Mouse (Mus musculus) liver, adult 2 months (tissue): Measurements from ENCODE around the gene Zbtb12.

ENCODE experiments used
- CTCF ChIP-seq: fragments of 200-500 bp; IDR thresholded peaks from 2 replicates; pipeline ENCODE4 v1.5.1; 2011; ENCODE audit warnings: low read depth, low read length, control low read depth
- POLR2A ChIP-seq: fragments of 200-500 bp; IDR thresholded peaks from 2 replicates; pipeline ENCODE4 v1.6.1; 2011; ENCODE audit warnings: low read length, control low read depth; ENCODE audit not compliant: insufficient read depth; ENCODE audit errors: extremely low read depth

DNA sequence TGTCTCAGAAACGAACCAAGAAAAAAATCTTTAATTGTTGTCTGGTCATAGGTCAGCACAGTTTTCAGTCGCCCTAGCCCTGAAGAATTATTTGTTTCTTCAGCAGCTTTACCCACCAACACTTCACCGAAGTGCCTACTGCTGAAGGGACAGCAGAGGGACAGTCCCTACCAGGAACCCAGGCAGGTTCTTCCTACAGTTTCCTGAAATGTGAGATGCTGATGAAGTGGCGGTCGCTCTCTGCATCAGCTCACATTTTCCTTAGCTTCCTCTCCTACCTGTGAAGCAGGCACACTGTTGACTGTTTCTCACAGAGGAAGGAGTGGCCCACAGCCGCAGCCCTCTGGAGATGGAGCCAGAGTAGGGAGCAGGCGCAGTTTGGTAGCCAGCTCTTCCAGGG, 13.3 kb upstream of the Zbtb12 start:
- no peak for TF ChIP-seq CTCF
- no peak for TF ChIP-seq POLR2A
